Mouse (Mus musculus) MEL (cell line): ENCODE measurements around the gene Pdss2. TPM values are rescaled to one million over a fixed set of nuclear protein-coding genes. Genes with fewer than 3 reads are reported as not detected.
"Not testable (repeated sequence)": the region's sequence is repeated elsewhere in the genome, so short reads cannot be mapped to it uniquely, and the experiment has no call there.

Source experiments
- DNase-seq: peaks from one replicate; pipeline ENCODE4 v3.0.0; 2011; ENCODE audit warnings: low read depth, low spot score
- H3K27ac ChIP-seq: 2 replicates; pipeline ENCODE4 v1.5.1; 2012; ENCODE audit warnings: low read depth, mild to moderate bottlenecking, control low read depth, low read length, moderate library complexity; ENCODE audit not compliant: control insufficient read depth
- H3K27me3 ChIP-seq, 2 experiments: fragments of 150-350 bp in 1 of 2; sonication (generic) in 1 of 2; 2 replicates each; pipeline ENCODE4 v1.6.1; 2012; ENCODE audit warnings: low read length in 2 of 2, mild to moderate bottlenecking in 2 of 2, improper control_type of control experiment in 1 of 2, moderate library complexity in 1 of 2; ENCODE audit not compliant: insufficient read depth in 2 of 2, control insufficient read depth in 1 of 2
- H3K36me3 ChIP-seq, 2 experiments: 2 replicates each; pipeline ENCODE4 v1.6.1; 2012 to 2014; ENCODE audit warnings: low read length in 2 of 2, improper control_type of control experiment in 1 of 2, inconsistent platforms in 1 of 2, mild to moderate bottlenecking in 1 of 2; ENCODE audit not compliant: insufficient read depth in 2 of 2, control insufficient read depth in 1 of 2
- H3K4me1 ChIP-seq, 2 experiments: fragments of 150-350 bp in 1 of 2; sonication (generic) in 1 of 2; 2 replicates each; pipeline ENCODE4 v1.6.1; 2012; ENCODE audit warnings: low read length in 2 of 2, improper control_type of control experiment in 1 of 2, mild to moderate bottlenecking in 1 of 2; ENCODE audit not compliant: insufficient read depth in 2 of 2, control insufficient read depth in 1 of 2
- H3K4me3 ChIP-seq, 2 experiments: fragments of 150-350 bp in 1 of 2; sonication (generic) in 1 of 2; 2 replicates each; pipeline ENCODE4 v1.5.1; 2012; ENCODE audit warnings: low read depth in 2 of 2, low read length in 2 of 2, mild to moderate bottlenecking in 2 of 2, moderate library complexity in 2 of 2, control low read depth in 1 of 2, improper control_type of control experiment in 1 of 2; ENCODE audit not compliant: control insufficient read depth in 1 of 2, insufficient read depth in 1 of 2
- H3K79me2 ChIP-seq: 2 replicates; pipeline ENCODE4 v1.6.1; 2012; ENCODE audit warnings: mild to moderate bottlenecking, low read length, moderate library complexity; ENCODE audit not compliant: control insufficient read depth, poor library complexity, insufficient read depth
- H3K9ac ChIP-seq: 2 replicates; pipeline ENCODE4 v1.6.1; 2012; ENCODE audit warnings: low read depth, mild to moderate bottlenecking, control low read depth, low read length, moderate library complexity; ENCODE audit not compliant: control insufficient read depth, poor library complexity, severe bottlenecking
- H3K9me3 ChIP-seq: fragments of 150-350 bp; sonication (generic); replicated peaks from 2 replicates; pipeline ENCODE4 v1.6.1; 2012; ENCODE audit warnings: mild to moderate bottlenecking, low read length, improper control_type of control experiment, moderate library complexity; ENCODE audit not compliant: insufficient read depth
- CHD2 ChIP-seq: IDR thresholded peaks from 2 replicates; pipeline ENCODE4 v1.6.1; 2011; ENCODE audit warnings: low read length, improper control_type of control experiment
- CTCF ChIP-seq, 3 experiments: IDR thresholded peaks in 2 of 3; conservative IDR thresholded peaks in 1 of 3; 2 replicates each; pipeline ENCODE4 v1.5.1; 2011 to 2012; ENCODE audit warnings: low read length in 3 of 3, low read depth in 2 of 3, mild to moderate bottlenecking in 2 of 3, improper control_type of control experiment in 1 of 3, inconsistent platforms in 1 of 3, mixed read lengths in 1 of 3, moderate library complexity in 1 of 3; ENCODE audit not compliant: control insufficient read depth in 1 of 3, insufficient read depth in 1 of 3, poor library complexity in 1 of 3, severe bottlenecking in 1 of 3
- EP300 ChIP-seq, 2 experiments: IDR thresholded peaks; 2 replicates each; pipeline ENCODE4 v1.6.1; 2011; ENCODE audit warnings: improper control_type of control experiment in 2 of 2, low read length in 2 of 2, low read depth in 1 of 2, mild to moderate bottlenecking in 1 of 2
- ETS1 ChIP-seq: IDR thresholded peaks from 2 replicates; pipeline ENCODE4 v1.6.1; 2012; ENCODE audit warnings: low read depth, mild to moderate bottlenecking, inconsistent platforms, low read length, improper control_type of control experiment, moderate library complexity
- HCFC1 ChIP-seq: IDR thresholded peaks from 2 replicates; pipeline ENCODE4 v1.6.1; 2012; ENCODE audit warnings: low read depth, mild to moderate bottlenecking, inconsistent platforms, low read length, improper control_type of control experiment, moderate library complexity
- JUND ChIP-seq: IDR thresholded peaks from 2 replicates; pipeline ENCODE4 v1.6.1; 2011; ENCODE audit warnings: low read depth, mild to moderate bottlenecking, improper control_type of control experiment, low read length
- MAFK ChIP-seq: IDR thresholded peaks from 2 replicates; pipeline ENCODE4 v1.6.1; 2011; ENCODE audit warnings: low read depth, mild to moderate bottlenecking, low read length, improper control_type of control experiment, borderline replicate concordance
- MAX ChIP-seq: IDR thresholded peaks from 2 replicates; pipeline ENCODE4 v1.6.1; 2011; ENCODE audit warnings: low read length, improper control_type of control experiment
- MXI1 ChIP-seq: IDR thresholded peaks from 2 replicates; pipeline ENCODE4 v1.6.1; 2011; ENCODE audit warnings: mild to moderate bottlenecking, low read depth, low read length, improper control_type of control experiment
- NRF1 ChIP-seq: IDR thresholded peaks from 2 replicates; pipeline ENCODE4 v1.6.1; 2014; ENCODE audit warnings: low read depth, mild to moderate bottlenecking, inconsistent platforms, low read length, improper control_type of control experiment, moderate library complexity; ENCODE audit not compliant: poor library complexity, insufficient read depth, severe bottlenecking
- SIN3A ChIP-seq: IDR thresholded peaks from 2 replicates; pipeline ENCODE4 v1.6.1; 2012; ENCODE audit warnings: low read length, improper control_type of control experiment, inconsistent platforms
- TBP ChIP-seq: IDR thresholded peaks from 2 replicates; pipeline ENCODE4 v1.8.0; 2011; ENCODE audit warnings: low read depth, low read length, improper control_type of control experiment
- TCF12 ChIP-seq: IDR thresholded peaks from 2 replicates; pipeline ENCODE4 v1.6.1; 2014; ENCODE audit warnings: low read depth, mild to moderate bottlenecking, inconsistent platforms, low read length, improper control_type of control experiment, moderate library complexity
- USF1 ChIP-seq: IDR thresholded peaks from 2 replicates; pipeline ENCODE4 v1.6.1; 2014; ENCODE audit warnings: low read depth, mild to moderate bottlenecking, inconsistent platforms, low read length, improper control_type of control experiment, moderate library complexity
- ZC3H11A ChIP-seq: IDR thresholded peaks from 2 replicates; pipeline ENCODE4 v1.6.1; 2012; ENCODE audit warnings: low read depth, mild to moderate bottlenecking, inconsistent platforms, low read length, improper control_type of control experiment
- ZNF384 ChIP-seq: IDR thresholded peaks from 2 replicates; pipeline ENCODE4 v1.6.1; 2012; ENCODE audit warnings: low read depth, mild to moderate bottlenecking, inconsistent platforms, low read length, improper control_type of control experiment
- polyA plus RNA-seq, 2 experiments: library from polyadenylated mRNA; stranded (reverse) in 1 of 2; unstranded in 1 of 2; fragments of >175 nt in 1 of 2; fragments of >200 nt in 1 of 2; gene quantifications; 2 replicates each; pipeline versions ENCODE4 v1.2.1 to v1.2.4; 2012; ENCODE audit warnings: low replicate concordance in 2 of 2, low read depth in 1 of 2; ENCODE audit not compliant: insufficient read length in 2 of 2, insufficient read depth in 1 of 2, missing spikeins in 1 of 2
- total RNA-seq: library from RNA; depleted of rRNA; stranded (reverse); fragments of 300-350 nt; gene quantifications from 2 replicates; pipeline ENCODE4 v1.2.3, GENCODE M21; 2012

Gene Pdss2
- total and polyA plus RNA-seq, 3 experiments: 14.3 to 14.8 TPM; not detected in 1

GRCm38 (mm10) chr10:43245461-43246200, 24.3 kb downstream of the Pdss2 start (continued):
- peak; percentile 31; the same call in 1 of the 2 replicates for TF ChIP-seq TCF12
- 0 out of 2 replicates have a peak, but pooled peaks have one; percentile 34 for TF ChIP-seq HCFC1
- 0 out of 2 replicates have a peak, but pooled peaks have one; percentile 29 for TF ChIP-seq TBP
- TF ChIP-seq USF1: no peak

- H3K4me3 ChIP-seq: no peak overlapping the region
- H3K27me3 ChIP-seq: no peaks in the 10 kb centered on the region
- peaks cover 11 to 14% of the 10 kb centered on the region in 2 experiments for H3K4me1 ChIP-seq
- no peak for DNase-seq
- no peak overlapping the region for H3K27ac ChIP-seq
- TF ChIP-seq MAX: no peak
- no peak for TF ChIP-seq MXI1
- TF ChIP-seq ZC3H11A: no peak
- no peak for TF ChIP-seq NRF1
- no peak for TF ChIP-seq CHD2
- no peak for TF ChIP-seq MAFK
- no peak for TF ChIP-seq CTCF (IDR thresholded peaks at IDR 0.05 in 2 of 3, conservative IDR thresholded peaks at IDR 0.05 in 1 of 3; ENCODE audit: control insufficient read depth in 1 of 3, insufficient read depth in 1 of 3, low read depth in 2 of 3, low read length in 3 of 3, poor library complexity in 1 of 3, severe bottlenecking in 1 of 3)
- no peak for TF ChIP-seq ZNF384
- TF ChIP-seq JUND: no peak
- H3K9ac ChIP-seq: no peak overlapping the region
- 0 out of 2 replicates have a peak, but pooled peaks cover 3% of the 10 kb centered on the region for H3K79me2 ChIP-seq
- H3K36me3 ChIP-seq: peaks cover 0 to 29% of the 10 kb centered on the region in 2 experiments; a peak in 2 of 4 replicates
- no peaks in the 10 kb centered on the region for H3K9me3 ChIP-seq
These were observed 26.7 kb downstream of the Pdss2 start for GRCm38 (mm10) chr10:43247994-43248393.

- no peaks in the 10 kb centered on the region for H3K27me3 ChIP-seq
- H3K9me3 ChIP-seq: no peaks in the 10 kb centered on the region
- H3K27ac ChIP-seq: peak overlapping the region; percentile 29; the same call in 1 of the 2 replicates
- peaks cover 0 to 13% of the 10 kb centered on the region in 2 experiments; a peak in 2 of 4 replicates for H3K36me3 ChIP-seq
- TF ChIP-seq EP300 (IDR thresholded peaks at IDR 0.05; ENCODE audit: low read depth in 1 of 2, low read length in 2 of 2): peak; percentile 13 to 37; a peak in 2 of 4 replicates
- no peak for TF ChIP-seq SIN3A
- 0 out of 2 replicates have a peak, but pooled peaks have one; percentile 17 for TF ChIP-seq ETS1
- TF ChIP-seq, all 39 proteins: peak for 2
- DNase-seq: peak; percentile 76
- Histone ChIP-seq H3K9ac (no peak overlapping the region), H3K4me3 (peak overlapping the region in 1 of 2 experiments; percentile 18; a peak in 1 of 4 replicates), H3K79me2 (0 out of 2 replicates have a peak, but pooled peaks cover 3% of the 10 kb centered on the region), H3K4me1 (peaks cover 8% of the 10 kb centered on the region in 2 experiments; a peak in 3 of 4 replicates)
These were observed 31.0 kb downstream of the Pdss2 start for GRCm38 (mm10) chr10:43252324-43252723.

GRCm38 (mm10) chr10:43256965-43257364, 35.7 kb downstream of the Pdss2 start:
- not testable (repeated sequence) for H3K36me3 ChIP-seq, H3K4me1 ChIP-seq, DNase-seq

More at GRCm38 (mm10) chr10:43256965-43257364, 35.7 kb downstream of the Pdss2 start:
- not testable (repeated sequence) for H3K9me3 ChIP-seq, H3K79me2 ChIP-seq, H3K27ac ChIP-seq, H3K27me3 ChIP-seq, H3K9ac ChIP-seq, H3K4me3 ChIP-seq
